Comparison of ENCODE assay signal across 13 mouse cellular contexts in genomic region chr11:70594253-70594989, GRCm38 (mm10). TPM values are rescaled to one million over a fixed set of nuclear protein-coding genes. Genes with fewer than 3 reads are reported as not detected.
DNase-seq lines count a peak whose midpoint lies in the region; ATAC-seq lines count a peak whose summit lies in the region.
"Had no signal": no experiment of that assay in that cellular context is flagged by ENCODE, and none has a peak within 500 bp of the region (broad histone marks: within the 10 kb centered on the region; RNA-seq: fewer than 3 reads in every experiment).

No protein-coding gene starts in this region.

- no peaks in the 10 kb centered on the region for H3K9me3 ChIP-seq in megakaryocyte, embryonic 14.5 days
- H3K9me3 ChIP-seq: liver, embryonic 15.5 days had no signal

- peaks cover 100% of the 10 kb centered on the region for H3K4me1 ChIP-seq in megakaryocyte, embryonic 14.5 days

- H3K36me3 ChIP-seq in megakaryocyte, embryonic 14.5 days (replicated peaks; ENCODE audit: low read length) = peaks cover 81% of the 10 kb centered on the region

- H3K4me3 ChIP-seq in megakaryocyte, embryonic 14.5 days (replicated peaks) = peak overlapping the region; percentile 88
- H3K4me3 ChIP-seq: liver, embryonic 15.5 days had no signal

- H3K27me3 ChIP-seq in megakaryocyte, embryonic 14.5 days (replicated peaks) = no peaks in the 10 kb centered on the region
- H3K27me3 ChIP-seq: liver, embryonic 15.5 days had no signal

- DNase-seq in adrenal gland, postnatal 10 days = peak; percentile 44
- no peak for DNase-seq in adrenal gland, adult 8-10 months
- DNase-seq in kidney, postnatal 14 days = peak; percentile 51
- DNase-seq in cerebellum, adult 18-20 months = no peak
- DNase-seq in cerebellum, adult 8-10 months = no peak
- DNase-seq in ovary, adult 18-20 months (ENCODE audit: low spot score) = no peak

- ATAC-seq in megakaryocyte, adult 5-6 weeks (ENCODE audit: poor library complexity, severe bottlenecking) = no peak
- ATAC-seq: forebrain, embryonic 16.5 days had no signal

RNA-seq across cellular contexts. Expression of gene 4930544D05Rik, which starts 21.2 kb away (rescaled TPM):
- total RNA-seq in adrenal gland, postnatal 10 days (2021) = not detected
- not detected for total RNA-seq in adrenal gland, adult 8-10 months (2022)
- not detected in 2 replicates for polyA plus RNA-seq in megakaryocyte, embryonic 14.5 days (2012; ENCODE audit: insufficient read depth, low replicate concordance)
- not detected in 2 replicates for total RNA-seq in megakaryocyte, adult 5-6 weeks (2015)
- total RNA-seq in megakaryocyte, adult 5-6 weeks (2017) = not detected in 2 replicates
- polyA plus RNA-seq: cortical plate, adult 2 months; forebrain, embryonic 16.5 days; kidney, postnatal 0 days; liver, embryonic 15.5 days; neural tube, embryonic 14.5 days had no signal

RNA-seq across cellular contexts. Expression of gene Chrne, which starts 24.6 kb away (rescaled TPM):
- total RNA-seq in adrenal gland, postnatal 10 days (2021) = 1 to 10 TPM in 1 of 2 experiments, not detected in 1; 1.6 TPM
- not detected for total RNA-seq in adrenal gland, adult 8-10 months (2022)
- polyA plus RNA-seq in megakaryocyte, embryonic 14.5 days (2012; ENCODE audit: insufficient read depth, low replicate concordance) = 0.83 TPM in 1 of 2 replicates, not detected in the other
- total RNA-seq in megakaryocyte, adult 5-6 weeks (2015) = 0.36 TPM in 1 of 2 replicates, not detected in the other
- total RNA-seq in megakaryocyte, adult 5-6 weeks (2017) = 0.41 and 1.2 TPM in 2 replicates
- polyA plus RNA-seq: liver, embryonic 15.5 days; neural tube, embryonic 14.5 days had no signal

RNA-seq across cellular contexts. Expression of gene Mink1, which starts 31.7 kb away (rescaled TPM):
- total RNA-seq in adrenal gland, postnatal 10 days (2021) = 10 to 100 TPM; 49.0 to 55.8 TPM
- 10 to 100 TPM; 50.6 to 90.5 (median 71.2) TPM for total RNA-seq in adrenal gland, adult 8-10 months (2022)
- 122 and 129 TPM in 2 replicates for polyA plus RNA-seq in megakaryocyte, embryonic 14.5 days (2012; ENCODE audit: insufficient read depth, low replicate concordance)
- 20.6 and 21.3 TPM in 2 replicates for total RNA-seq in megakaryocyte, adult 5-6 weeks (2015)
- 12.7 and 17.5 TPM in 2 replicates for total RNA-seq in megakaryocyte, adult 5-6 weeks (2017)

RNA-seq across cellular contexts. Expression of gene Gp1ba, which starts 44.5 kb away (rescaled TPM):
- total RNA-seq in adrenal gland, postnatal 10 days (2021) = under 1 TPM; 0.30 TPM
- not detected for total RNA-seq in adrenal gland, adult 8-10 months (2022)
- polyA plus RNA-seq in megakaryocyte, embryonic 14.5 days (2012; ENCODE audit: insufficient read depth, low replicate concordance) = 898 and 1,061 TPM in 2 replicates
- 0.20 and 0.23 TPM in 2 replicates for total RNA-seq in megakaryocyte, adult 5-6 weeks (2015)
- 0.04 TPM in 1 of 2 replicates, not detected in the other for total RNA-seq in megakaryocyte, adult 5-6 weeks (2017)
- polyA plus RNA-seq: cortical plate, adult 2 months had no signal

RNA-seq across cellular contexts. Expression of gene Rnf167, which starts 52.6 kb away (rescaled TPM):
- total RNA-seq in adrenal gland, postnatal 10 days (2021) = 10 to 100 TPM; 73.9 to 86.6 TPM
- 100 to 1,000 TPM in 2 of 4 experiments, 10 to 100 TPM in 2; 82.3 to 136 (median 110) TPM for total RNA-seq in adrenal gland, adult 8-10 months (2022)
- 102 and 125 TPM in 2 replicates for polyA plus RNA-seq in megakaryocyte, embryonic 14.5 days (2012; ENCODE audit: insufficient read depth, low replicate concordance)
- 75.6 and 82.1 TPM in 2 replicates for total RNA-seq in megakaryocyte, adult 5-6 weeks (2015)
- total RNA-seq in megakaryocyte, adult 5-6 weeks (2017) = 57.4 and 60.0 TPM in 2 replicates

Comparison
In these comparisons a context has a peak if more than half of its experiments do, and no peak if none do; other contexts are left out.
1. DNase-seq: peak in adrenal gland, postnatal 10 days (single experiment) and kidney, postnatal 14 days (single experiment); none in adrenal gland, adult 8-10 months (single experiment), cerebellum, adult 18-20 months (0 of 2), cerebellum, adult 8-10 months (single experiment) and ovary, adult 18-20 months (single experiment).